Mouse (Mus musculus) ES-Bruce4 (cell line): ENCODE measurements around the gene Plcg2. TPM values are rescaled to one million over a fixed set of nuclear protein-coding genes. Genes with fewer than 3 reads are reported as not detected.

Source experiments
- H3K27ac ChIP-seq: 2 replicates; pipeline ENCODE4 v1.5.1; 2012; ENCODE audit warnings: low read length, inconsistent platforms; ENCODE audit not compliant: insufficient read depth
- H3K27me3 ChIP-seq: 2 replicates; pipeline ENCODE4 v1.6.1; 2012; ENCODE audit warnings: mild to moderate bottlenecking, low read length, inconsistent platforms; ENCODE audit not compliant: control insufficient read depth, poor library complexity, insufficient read depth, severe bottlenecking
- H3K36me3 ChIP-seq: 2 replicates; pipeline ENCODE4 v1.6.1; 2012; ENCODE audit warnings: inconsistent platforms, mild to moderate bottlenecking, low read length, moderate library complexity; ENCODE audit not compliant: control insufficient read depth, poor library complexity, insufficient read depth, severe bottlenecking
- H3K4me1 ChIP-seq: one replicate; pipeline ENCODE4 v1.8.1; 2011; ENCODE audit warnings: low read length; ENCODE audit not compliant: control insufficient read depth, insufficient read depth
- H3K4me3 ChIP-seq: 2 replicates; pipeline ENCODE4 v1.5.1; 2011; ENCODE audit warnings: low read depth, mild to moderate bottlenecking, low read length
- H3K9ac ChIP-seq: 2 replicates; pipeline ENCODE4 v1.6.1; 2012; ENCODE audit warnings: low read depth, mild to moderate bottlenecking, inconsistent platforms; ENCODE audit not compliant: poor library complexity, severe bottlenecking
- H3K9me3 ChIP-seq: replicated peaks from 2 replicates; pipeline ENCODE4 v1.6.1; 2012; ENCODE audit warnings: mild to moderate bottlenecking, low read length, inconsistent platforms; ENCODE audit not compliant: control insufficient read depth, poor library complexity, insufficient read depth, severe bottlenecking
- CTCF ChIP-seq: IDR thresholded peaks from one replicate; pipeline ENCODE4 v1.8.1; 2011; ENCODE audit warnings: low read depth, low read length
- EP300 ChIP-seq: IDR thresholded peaks from 2 replicates; pipeline ENCODE4 v1.6.1; 2011; ENCODE audit warnings: low read depth, low read length; ENCODE audit not compliant: insufficient read depth
- POLR2A ChIP-seq: IDR thresholded peaks from one replicate; pipeline ENCODE4 v1.8.1; 2011; ENCODE audit warnings: low read length; ENCODE audit not compliant: insufficient read depth
- polyA plus RNA-seq: library from polyadenylated mRNA; stranded (reverse); fragments of >200 nt; gene quantifications from 2 replicates; pipeline ENCODE4 v1.2.4, GENCODE M21; 2011; ENCODE audit warnings: low read depth; ENCODE audit not compliant: missing spikeins, insufficient read depth, insufficient read length

Gene Plcg2
- polyA plus RNA-seq, 1 experiment = 32.4 TPM

- no peaks in the 10 kb centered on the region for H3K27me3 ChIP-seq
- H3K4me1 ChIP-seq = no peaks in the 10 kb centered on the region
- H3K4me3 ChIP-seq = no peak overlapping the region
- no peak overlapping the region for H3K27ac ChIP-seq
- TF ChIP-seq POLR2A (no peak), EP300 (no peak), CTCF (no peak)
- no peaks in the 10 kb centered on the region for H3K36me3 ChIP-seq
- H3K9me3 ChIP-seq = 0 out of 2 replicates have a peak, but pooled peaks cover 5% of the 10 kb centered on the region
- no peak overlapping the region for H3K9ac ChIP-seq
Observed at GRCm38 (mm10) chr8:117672558-117672957, 174.5 kb downstream of the Plcg2 start.

DNA sequence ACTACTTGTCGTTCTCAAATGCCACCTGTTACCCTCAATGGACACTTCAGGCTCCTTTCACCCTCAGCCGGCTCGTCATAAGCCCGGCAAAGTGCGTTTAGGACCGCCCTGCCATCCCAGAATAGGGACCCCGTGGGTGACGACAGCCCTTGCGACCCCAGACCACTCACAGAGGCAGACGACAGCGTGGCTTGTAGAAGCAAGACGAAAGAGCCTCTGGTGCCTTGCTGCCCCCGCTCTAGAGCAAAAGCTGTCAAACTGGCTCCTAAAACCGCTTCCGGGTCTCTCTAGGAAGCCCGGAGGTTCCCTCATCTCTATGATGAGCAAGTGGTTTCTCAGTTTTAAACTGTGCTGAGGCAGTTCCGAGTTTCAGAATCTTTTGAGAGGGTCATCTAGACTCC lies 175.3 kb downstream of the Plcg2 start, which contains the start of gene Sdr42e1:
TSS of gene Sdr42e1 (minus strand) at position 260 of the 401 bp plus-strand sequence.
- no peak within 1 kb of the TSS for H3K9ac ChIP-seq
- H3K4me3 ChIP-seq = peak within 1 kb of the TSS; percentile 37
- no peaks in the 10 kb centered on the region for H3K4me1 ChIP-seq
- H3K9me3 ChIP-seq = 0 out of 2 replicates have a peak, but pooled peaks cover 5% of the 10 kb centered on the region
- H3K27me3 ChIP-seq = no peaks in the 10 kb centered on the region
- TF ChIP-seq CTCF = no peak
- no peak for TF ChIP-seq EP300
- no peak for TF ChIP-seq POLR2A
- no peak within 1 kb of the TSS for H3K27ac ChIP-seq
- no peaks in the 10 kb centered on the region for H3K36me3 ChIP-seq

DNA sequence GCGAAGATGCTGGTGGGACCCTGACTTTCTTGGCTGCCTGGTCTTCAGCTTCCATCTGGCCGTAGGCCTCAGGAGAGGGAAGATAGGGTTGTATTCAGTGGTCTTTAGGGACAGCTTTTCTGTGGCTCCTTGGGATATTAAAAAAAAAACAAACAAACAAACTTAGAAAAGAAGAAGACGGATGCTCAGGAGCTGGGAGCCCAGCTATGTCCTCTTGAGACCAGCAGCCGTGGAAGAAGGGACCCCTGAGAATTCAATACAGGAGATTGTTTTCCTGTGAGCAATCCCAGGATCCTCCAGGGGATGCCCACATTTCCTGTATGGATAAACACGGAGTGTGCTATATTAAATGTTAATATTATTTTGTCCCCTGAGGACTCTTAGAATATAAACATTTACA lies 177.1 kb downstream of the Plcg2 start:
- TF ChIP-seq CTCF (no peak), EP300 (no peak)
- H3K9ac ChIP-seq = no peak overlapping the region

DNA sequence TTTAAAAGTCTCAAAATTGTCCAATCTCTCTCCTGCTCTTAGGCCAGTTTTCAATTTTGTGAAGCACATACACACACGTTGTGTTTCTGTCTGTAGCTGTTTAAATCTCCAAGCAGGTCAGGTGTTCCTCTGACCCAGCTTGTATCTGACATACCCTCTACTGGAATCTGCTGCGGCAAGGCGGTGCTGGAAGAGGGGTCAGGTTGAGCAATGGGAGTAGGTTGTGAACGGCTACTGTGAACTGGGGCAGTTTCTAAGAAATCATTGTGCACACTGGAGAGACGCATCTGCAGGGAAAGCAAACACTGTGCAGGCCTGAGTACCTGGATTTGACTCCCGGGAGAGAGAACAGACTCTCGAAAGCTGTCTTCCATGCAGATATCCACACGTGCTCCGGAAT lies 178.4 kb downstream of the Plcg2 start:
- no peak for TF ChIP-seq CTCF
- TF ChIP-seq EP300 = no peak
- no peak for TF ChIP-seq POLR2A
- H3K9me3 ChIP-seq = no peaks in the 10 kb centered on the region
- no peaks in the 10 kb centered on the region for H3K36me3 ChIP-seq
- H3K9ac ChIP-seq = no peak overlapping the region
- H3K4me3 ChIP-seq = no peak overlapping the region
- no peaks in the 10 kb centered on the region for H3K4me1 ChIP-seq
- H3K27ac ChIP-seq = no peak overlapping the region
- no peaks in the 10 kb centered on the region for H3K27me3 ChIP-seq

More for the DNA sequence above, 177.1 kb downstream of the Plcg2 start:
- Histone ChIP-seq H3K9me3 (no peaks in the 10 kb centered on the region), H3K27ac (no peak overlapping the region), H3K36me3 (no peaks in the 10 kb centered on the region), H3K4me3 (no peak overlapping the region), H3K4me1 (no peaks in the 10 kb centered on the region), H3K27me3 (no peaks in the 10 kb centered on the region)

DNA sequence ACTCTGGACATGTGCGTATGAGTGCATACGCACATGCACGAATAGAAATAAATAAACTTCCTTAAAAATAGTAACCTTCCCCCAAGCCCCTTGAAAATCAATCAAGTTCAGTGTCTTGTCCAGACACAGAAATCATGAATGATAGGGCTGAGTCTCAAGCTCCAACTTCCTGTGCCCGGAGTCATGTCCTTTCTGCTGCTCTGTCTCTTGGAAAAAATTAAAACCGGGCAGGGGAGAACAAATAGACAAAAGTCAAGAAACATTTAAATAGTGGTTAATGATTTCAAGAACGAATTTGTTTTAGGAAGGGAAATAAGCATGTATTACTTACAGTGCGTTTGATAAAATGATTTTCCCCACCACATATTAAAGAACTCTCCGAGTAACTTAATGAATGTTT lies 178.9 kb downstream of the Plcg2 start:
- no peaks in the 10 kb centered on the region for H3K9me3 ChIP-seq
- H3K9ac ChIP-seq = no peak overlapping the region
- no peaks in the 10 kb centered on the region for H3K27me3 ChIP-seq
- no peak overlapping the region for H3K4me3 ChIP-seq
- H3K36me3 ChIP-seq = no peaks in the 10 kb centered on the region
- no peak for TF ChIP-seq POLR2A
- no peak for TF ChIP-seq CTCF
- TF ChIP-seq EP300 = no peak
- H3K4me1 ChIP-seq = no peaks in the 10 kb centered on the region
- H3K27ac ChIP-seq = no peak overlapping the region

DNA sequence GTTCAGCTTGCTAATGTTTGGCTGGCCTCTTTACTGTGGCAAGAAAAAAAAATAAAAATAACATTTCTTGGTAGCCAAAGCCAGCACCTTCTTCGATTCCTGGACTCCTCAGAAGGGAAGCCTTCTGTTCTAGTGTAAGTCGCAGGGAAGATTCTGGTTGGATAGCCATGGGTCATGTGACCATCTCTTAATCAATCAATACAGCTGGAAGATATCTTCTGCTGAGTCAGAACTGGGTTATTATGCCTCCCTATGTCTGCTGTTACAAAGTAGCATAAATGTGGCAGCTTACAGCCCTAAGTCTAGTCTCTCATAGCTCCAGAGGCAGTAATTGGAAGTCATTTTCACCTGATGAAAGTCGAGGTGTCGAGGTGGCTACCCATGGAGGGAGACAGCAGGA lies 180.6 kb downstream of the Plcg2 start:
- Histone ChIP-seq H3K4me3 (no peak overlapping the region), H3K9ac (no peak overlapping the region), H3K27ac (no peak overlapping the region), H3K36me3 (no peaks in the 10 kb centered on the region), H3K27me3 (no peaks in the 10 kb centered on the region), H3K9me3 (no peaks in the 10 kb centered on the region), H3K4me1 (no peaks in the 10 kb centered on the region)
- TF ChIP-seq EP300 (no peak), POLR2A (no peak)
